Mouse (Mus musculus) limb, embryonic 13.5 days (tissue): ENCODE measurements around the gene Bmpr1a. TPM values are rescaled to one million over a fixed set of nuclear protein-coding genes. Genes with fewer than 3 reads are reported as not detected.

ENCODE experiments used
- polyA plus RNA-seq: library from polyadenylated mRNA; unstranded; fragments of >200 nt; fragmentation: Nextera tagmentation; extraction: Ambion mirVana; gene quantifications from 2 replicates; pipeline ENCODE4 v1.2.1, GENCODE M21; 2015

Gene Bmpr1a
- polyA plus RNA-seq, 1 experiment from 2014 or later = 71.3 TPM

Other genes with a start within 250 kb of the Bmpr1a start
- gene Shld2, start 192.8 kb downstream of the Bmpr1a start, polyA plus RNA-seq = 13.9 and 14.4 TPM in 2 replicates
- 77.7 and 78.8 TPM in 2 replicates for gene Glud1, start 192.6 kb downstream of the Bmpr1a start, polyA plus RNA-seq
- 1.6 and 2.8 TPM in 2 replicates for gene Fam25c, start 147.9 kb downstream of the Bmpr1a start, polyA plus RNA-seq
- 3.6 and 3.7 TPM in 2 replicates for gene Sncg, start 128.6 kb downstream of the Bmpr1a start, polyA plus RNA-seq
- gene Mmrn2, start 127.9 kb downstream of the Bmpr1a start, polyA plus RNA-seq = 8.6 and 8.8 TPM in 2 replicates
- not detected in 2 replicates for gene 9230112D13Rik, start 19.5 kb upstream of the Bmpr1a start, polyA plus RNA-seq
- 8.8 and 9.8 TPM in 2 replicates for gene Ldb3, start 85.3 kb upstream of the Bmpr1a start, polyA plus RNA-seq
- 0.42 TPM in 1 of 2 replicates, not detected in the other for gene Opn4, start 96.8 kb upstream of the Bmpr1a start, polyA plus RNA-seq
- gene Wapl, start 170.6 kb upstream of the Bmpr1a start, polyA plus RNA-seq = 24.9 and 26.3 TPM in 2 replicates